Mouse (Mus musculus) liver, embryonic 14.5 days (tissue): ENCODE results near the gene A730071L15Rik. TPM values are rescaled to one million over a fixed set of nuclear protein-coding genes. Genes with fewer than 3 reads are reported as not detected.

Experiments used
- ATAC-seq: fragments of 200-750 bp; cut with Nextera tagmentation; 2 replicates; pipeline ENCODE4 v1.8.0; 2017; ENCODE audit warnings: moderate number of reproducible peaks, mild to moderate bottlenecking, moderate library complexity; ENCODE audit not compliant: insufficient read depth
- DNase-seq, 3 experiments: peaks; one replicate each; pipeline ENCODE4 v3.0.0-alpha.2; 2012 to 2013; ENCODE audit warnings: low read depth in 3 of 3, low spot score in 3 of 3
- H3K27ac ChIP-seq: fragments of 300-500 bp; sonication (generic); 2 replicates; pipeline ENCODE4 v1.5.1; 2014; ENCODE audit warnings: moderate library complexity, mild to moderate bottlenecking, control low read depth, inconsistent platforms
- H3K27me3 ChIP-seq: fragments of 300-500 bp; sonication (generic); 2 replicates; pipeline ENCODE4 v1.6.1; 2014; ENCODE audit warnings: mild to moderate bottlenecking, low read length, moderate library complexity; ENCODE audit not compliant: control insufficient read depth, insufficient read depth
- H3K36me3 ChIP-seq: fragments of 300-500 bp; sonication (generic); replicated peaks from 2 replicates; pipeline ENCODE4 v1.6.1; 2014; ENCODE audit warnings: low read depth; ENCODE audit not compliant: control insufficient read depth, insufficient read depth
- H3K4me1 ChIP-seq, 2 experiments: fragments of 200-500 bp in 1 of 2; fragments of 300-500 bp in 1 of 2; sonication (generic) in 1 of 2; replicated peaks; 2 replicates each; pipeline ENCODE4 v1.6.1; 2012 to 2014; ENCODE audit warnings: antibody characterized with exemption in 1 of 2, inconsistent platforms in 1 of 2, low read length in 1 of 2; ENCODE audit not compliant: control insufficient read depth in 2 of 2, insufficient read depth in 2 of 2
- H3K4me2 ChIP-seq: fragments of 300-500 bp; sonication (generic); 2 replicates; pipeline ENCODE4 v1.6.1; 2014; ENCODE audit warnings: low read depth, mild to moderate bottlenecking, control low read depth, moderate library complexity
- H3K4me3 ChIP-seq, 2 experiments: fragments of 200-500 bp in 1 of 2; fragments of 300-500 bp in 1 of 2; sonication (generic) in 1 of 2; 2 replicates each; pipeline ENCODE4 v1.5.1; 2012 to 2014; ENCODE audit warnings: low read depth in 2 of 2, low read length in 2 of 2, mild to moderate bottlenecking in 2 of 2, control low read depth in 1 of 2, inconsistent platforms in 1 of 2, moderate library complexity in 1 of 2; ENCODE audit not compliant: insufficient read depth in 1 of 2
- H3K9ac ChIP-seq: fragments of 300-500 bp; sonication (generic); replicated peaks from 2 replicates; pipeline ENCODE4 v1.6.1; 2014; ENCODE audit warnings: mild to moderate bottlenecking, control low read depth, moderate library complexity
- H3K9me3 ChIP-seq: fragments of 300-500 bp; sonication (generic); 2 replicates; pipeline ENCODE4 v1.6.1; 2016; ENCODE audit warnings: low read length, mixed read lengths; ENCODE audit not compliant: control insufficient read depth
- CTCF ChIP-seq: IDR thresholded peaks from 2 replicates; pipeline ENCODE4 v1.5.1; 2016; ENCODE audit warnings: antibody characterized with exemption, low read depth, control low read depth
- EP300 ChIP-seq: IDR thresholded peaks from 2 replicates; pipeline ENCODE4 v1.6.1; 2016; ENCODE audit warnings: antibody characterized with exemption, low read depth
- WGBS: fragments of 180-500 bp; shearing (Covaris S2); extraction: QIAGEN DNeasy Blood & Tissue Kit; methylation state at CpG from one replicate; pipeline ENCODE4 v1.1.7; 2014; ENCODE audit not compliant: insufficient replicate concordance; 5-methylcytosine and 5-hydroxymethylcytosine counted together
- polyA plus RNA-seq, 2 experiments: library from polyadenylated mRNA; depleted of rRNA in 1 of 2; stranded (reverse) in 1 of 2; unstranded in 1 of 2; fragments of >200 nt; fragmentation: Nextera tagmentation in 1 of 2; extraction: Ambion mirVana in 1 of 2; gene quantifications; 2 replicates each; pipeline versions ENCODE4 v1.2.1 to v1.2.3; 2012 to 2014

A730071L15Rik gene
- polyA plus RNA-seq, 2 experiments = 0.04 TPM; not detected in 1

DNA sequence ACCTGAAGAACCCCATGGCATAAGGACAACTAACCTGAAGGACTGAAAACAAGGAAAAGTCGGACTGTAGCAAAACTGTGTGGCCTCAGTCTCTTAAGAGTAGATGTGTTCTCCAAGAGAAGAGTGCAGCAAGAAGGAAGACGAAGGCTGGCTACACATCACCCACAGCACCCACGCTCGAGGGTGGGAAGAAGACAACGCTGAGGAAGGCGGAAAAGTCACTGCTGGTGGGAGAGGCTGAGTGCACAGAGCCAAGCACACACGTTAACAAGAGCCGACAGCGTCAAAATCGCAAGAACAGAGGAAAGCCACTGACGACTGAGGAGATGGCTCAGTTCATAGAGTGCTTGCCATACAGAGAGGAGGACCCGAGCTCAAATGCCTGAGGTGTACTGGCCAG is 36.1 kb upstream of the A730071L15Rik start:
- 77% methylated on average over 12 of the region's 12 CpGs for WGBS

DNA sequence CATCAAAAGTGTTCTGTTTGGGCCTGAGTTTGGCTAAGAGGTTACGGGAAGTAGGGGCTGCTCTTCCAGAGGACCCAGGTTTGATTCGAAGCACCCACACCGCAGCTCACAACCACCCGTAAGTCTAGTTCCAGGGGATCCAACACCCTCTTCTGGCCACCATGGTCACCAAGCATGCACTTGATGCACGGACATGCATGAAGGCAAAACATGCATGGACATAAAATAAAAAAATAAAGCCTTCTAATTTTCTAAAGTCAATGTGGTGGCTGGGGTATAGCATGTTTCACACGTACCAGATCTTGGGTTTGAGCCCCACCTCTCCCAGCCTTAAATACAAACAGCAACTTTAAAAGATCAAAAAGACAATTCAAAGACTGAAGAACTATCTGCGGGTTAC is 35.0 kb upstream of the A730071L15Rik start:
- DNase-seq (no peak), ATAC-seq (no peak)
- H3K27me3 ChIP-seq = no peaks in the 10 kb centered on the region
- no peak overlapping the region for H3K9ac ChIP-seq
- 82% methylated on average over 7 of the region's 7 CpGs for WGBS
- H3K9me3 ChIP-seq = no peaks in the 10 kb centered on the region
- no peak overlapping the region for H3K27ac ChIP-seq
- no peak for TF ChIP-seq EP300
- no peak for TF ChIP-seq CTCF
- no peak overlapping the region for H3K4me2 ChIP-seq
- no peaks in the 10 kb centered on the region for H3K36me3 ChIP-seq
- H3K4me3 ChIP-seq = no peak overlapping the region
- peaks cover 0 to 20% of the 10 kb centered on the region in 2 experiments; a peak in 2 of 4 replicates for H3K4me1 ChIP-seq

More for the DNA sequence above, 36.1 kb upstream of the A730071L15Rik start:
- H3K9ac ChIP-seq = no peak overlapping the region
- no peak for TF ChIP-seq EP300
- TF ChIP-seq CTCF = no peak
- H3K27me3 ChIP-seq = no peaks in the 10 kb centered on the region
- no peak overlapping the region for H3K27ac ChIP-seq
- DNase-seq (no peak), ATAC-seq (no peak)
- H3K4me1 ChIP-seq = peaks cover 0 to 21% of the 10 kb centered on the region in 2 experiments; a peak in 2 of 4 replicates
- no peaks in the 10 kb centered on the region for H3K36me3 ChIP-seq
- no peaks in the 10 kb centered on the region for H3K9me3 ChIP-seq
- H3K4me2 ChIP-seq = no peak overlapping the region
- no peak overlapping the region for H3K4me3 ChIP-seq

DNA sequence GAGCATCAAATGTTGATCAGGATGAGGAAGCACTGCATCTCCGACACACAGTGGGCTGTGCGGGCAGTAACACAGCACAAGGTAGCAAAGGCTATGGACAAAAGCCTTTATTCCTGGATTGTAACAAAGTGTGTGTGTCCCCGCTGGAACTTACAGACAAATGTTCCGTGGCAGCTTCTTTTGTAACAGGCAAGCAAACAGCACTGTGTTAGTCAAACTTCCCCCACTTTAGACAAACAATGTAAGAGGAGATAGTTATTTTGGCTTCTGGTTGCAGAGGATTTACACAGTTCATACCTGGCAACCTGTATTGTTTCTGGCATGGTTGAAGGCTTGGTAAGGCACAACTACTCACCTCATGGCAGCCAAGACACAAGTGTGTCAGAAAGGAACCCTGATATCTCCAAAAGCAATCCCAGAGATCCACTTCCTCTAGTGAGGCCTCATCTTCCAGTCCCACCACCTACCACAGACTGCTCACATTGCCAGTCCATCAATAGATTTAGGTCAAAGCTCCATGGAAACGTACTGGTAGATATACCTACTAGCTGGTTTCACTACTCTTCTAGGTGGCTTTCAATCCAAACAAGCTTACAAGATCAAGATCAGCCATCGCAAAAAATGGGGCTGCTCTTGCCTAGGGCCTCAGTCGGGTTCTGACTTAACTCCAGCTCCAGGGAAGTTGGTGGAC is 34.3 kb upstream of the A730071L15Rik start:
- Histone ChIP-seq H3K4me3 (no peak overlapping the region), H3K9me3 (no peaks in the 10 kb centered on the region), H3K4me1 (peaks cover 0 to 14% of the 10 kb centered on the region in 2 experiments; a peak in 2 of 4 replicates), H3K27me3 (no peaks in the 10 kb centered on the region), H3K36me3 (no peaks in the 10 kb centered on the region), H3K4me2 (no peak overlapping the region), H3K9ac (no peak overlapping the region), H3K27ac (no peak overlapping the region)
- DNase-seq (no peak), ATAC-seq (no peak)
- 68% methylated on average over 7 of the region's 7 CpGs for WGBS
- no peak for TF ChIP-seq EP300
- no peak for TF ChIP-seq CTCF

DNA sequence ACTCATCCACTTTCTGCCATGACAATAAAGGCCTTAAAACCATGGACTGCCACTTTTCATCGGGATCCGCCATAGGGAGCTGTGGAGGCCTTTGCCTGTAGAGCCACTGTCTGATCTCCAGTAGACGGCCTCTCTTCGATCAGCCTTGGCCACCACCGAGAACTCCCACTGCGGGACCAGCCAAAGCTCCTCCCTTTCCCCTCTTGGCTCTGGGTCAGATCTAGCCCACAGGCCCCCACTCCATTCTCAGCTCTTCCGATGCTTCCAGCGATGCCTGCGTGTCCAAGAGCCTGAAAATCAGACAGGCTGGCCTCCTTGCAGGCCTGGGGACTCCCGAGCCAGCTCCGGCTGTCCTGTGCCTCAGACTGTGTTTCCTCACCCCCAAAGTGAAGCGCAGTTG is 33.5 kb upstream of the A730071L15Rik start:
- TF ChIP-seq EP300 (no peak), CTCF (no peak)
- Histone ChIP-seq H3K27me3 (no peaks in the 10 kb centered on the region), H3K4me3 (no peak overlapping the region), H3K9me3 (no peaks in the 10 kb centered on the region), H3K9ac (no peak overlapping the region), H3K4me1 (peaks cover 0 to 13% of the 10 kb centered on the region in 2 experiments; a peak in 2 of 4 replicates), H3K27ac (no peak overlapping the region), H3K4me2 (no peak overlapping the region), H3K36me3 (no peaks in the 10 kb centered on the region)
- 80% methylated on average over 12 of the region's 12 CpGs for WGBS
- DNase-seq (no peak), ATAC-seq (no peak)

DNA sequence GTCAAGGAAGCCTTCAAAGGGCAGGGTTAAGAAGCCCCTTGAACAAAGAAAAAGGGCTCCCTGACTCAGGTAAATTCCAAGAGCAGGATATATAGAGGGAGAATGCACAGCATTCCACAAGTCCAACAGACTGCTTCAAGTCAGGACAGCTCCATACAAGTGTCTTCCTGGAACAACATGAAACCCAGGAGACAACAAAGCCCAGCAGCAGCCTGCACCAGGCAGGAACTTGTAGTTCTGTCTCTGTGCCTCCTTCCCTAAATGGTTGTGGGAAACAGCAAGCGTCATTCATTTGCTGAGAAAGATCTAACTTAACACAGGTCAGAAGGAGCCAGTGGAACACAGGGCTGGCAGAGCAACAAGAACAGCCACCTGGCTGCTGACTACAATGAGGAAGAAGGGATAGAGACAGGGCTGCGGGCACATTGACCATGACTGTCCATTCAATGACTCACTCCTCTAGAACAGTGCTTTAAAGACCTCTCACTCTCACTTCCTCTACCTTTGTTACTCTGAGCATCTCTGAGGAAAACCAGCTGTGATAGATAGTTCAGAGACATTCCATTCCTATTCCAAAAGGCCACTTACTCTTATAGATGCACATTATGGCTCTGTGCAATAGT is 30.7 kb upstream of the A730071L15Rik start:
- Histone ChIP-seq H3K9ac (no peak overlapping the region), H3K4me3 (no peak overlapping the region), H3K4me2 (no peak overlapping the region), H3K27me3 (no peaks in the 10 kb centered on the region), H3K4me1 (peaks cover 0 to 13% of the 10 kb centered on the region in 2 experiments; a peak in 2 of 4 replicates), H3K9me3 (no peaks in the 10 kb centered on the region), H3K36me3 (no peaks in the 10 kb centered on the region), H3K27ac (no peak overlapping the region)
- WGBS = 28% methylated on average over 2 of the region's 2 CpGs
- TF ChIP-seq EP300 = no peak
- TF ChIP-seq CTCF = no peak
- no peak for ATAC-seq
- no peak for DNase-seq
